Mouse (Mus musculus) adipocyte (in vitro differentiated cells): ENCODE measurements around the gene Sirt4.

Experiments used
- DNase-seq: peaks from one replicate; pipeline ENCODE4 v3.0.0-alpha.2; 2016; ENCODE audit warnings: low spot score

Sirt4 gene

DNA sequence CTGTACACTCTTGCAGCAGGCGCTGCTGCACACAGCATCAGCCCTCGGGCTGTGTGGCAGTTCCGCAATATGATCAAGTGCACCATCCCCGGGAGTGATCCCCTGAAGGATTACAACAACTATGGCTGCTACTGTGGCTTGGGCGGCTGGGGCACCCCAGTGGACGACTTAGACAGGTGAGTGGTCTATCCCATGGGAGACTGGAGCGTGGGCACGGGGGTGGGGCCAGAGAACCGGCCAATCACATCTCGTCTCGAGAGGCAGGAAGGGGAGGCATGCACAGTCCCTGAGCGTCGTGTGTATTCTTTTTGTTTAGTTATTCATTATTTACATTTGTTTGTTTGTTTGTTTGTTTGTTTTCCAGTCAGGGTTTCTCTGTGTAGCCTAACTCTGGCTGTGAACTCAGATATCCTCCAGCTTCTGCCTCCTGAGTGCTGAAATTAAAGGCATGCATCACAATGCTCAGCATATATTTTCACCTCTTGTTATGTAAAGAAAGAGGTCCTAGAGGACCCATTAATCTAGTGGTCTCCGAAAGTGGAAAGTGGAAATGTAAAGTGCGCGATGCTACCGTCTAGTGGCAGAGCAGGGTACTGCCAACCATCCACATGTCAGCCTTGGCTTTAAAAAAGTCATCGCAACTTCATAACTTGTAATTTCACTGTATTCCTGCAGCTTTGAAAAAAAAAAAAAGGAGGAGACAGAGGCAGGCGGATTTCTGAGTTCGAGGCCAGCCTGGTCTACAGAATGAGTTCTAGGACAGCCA lies 13.6 kb downstream of the Sirt4 start:
- DNase-seq, result peak; percentile 47

DNA sequence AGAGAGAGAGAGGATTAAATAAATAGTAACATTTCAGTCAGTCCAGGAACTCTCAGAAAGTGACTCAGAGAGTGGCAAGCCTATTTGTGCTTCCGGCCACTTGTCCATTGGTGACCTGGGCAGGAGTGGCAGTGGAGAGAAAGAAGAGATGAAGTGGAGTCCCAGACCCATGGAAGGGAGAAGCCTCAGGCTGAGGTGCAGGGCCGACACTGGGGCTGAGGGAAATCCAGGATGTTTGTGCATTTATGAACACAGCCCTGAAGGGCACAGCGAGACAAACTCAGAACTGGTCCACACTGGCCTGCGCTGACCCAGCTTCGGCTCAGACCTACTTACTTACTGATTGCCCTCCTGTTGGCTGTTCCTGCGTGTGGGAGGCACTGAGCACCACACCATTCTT lies 14.7 kb downstream of the Sirt4 start:
- no peak for DNase-seq

DNA sequence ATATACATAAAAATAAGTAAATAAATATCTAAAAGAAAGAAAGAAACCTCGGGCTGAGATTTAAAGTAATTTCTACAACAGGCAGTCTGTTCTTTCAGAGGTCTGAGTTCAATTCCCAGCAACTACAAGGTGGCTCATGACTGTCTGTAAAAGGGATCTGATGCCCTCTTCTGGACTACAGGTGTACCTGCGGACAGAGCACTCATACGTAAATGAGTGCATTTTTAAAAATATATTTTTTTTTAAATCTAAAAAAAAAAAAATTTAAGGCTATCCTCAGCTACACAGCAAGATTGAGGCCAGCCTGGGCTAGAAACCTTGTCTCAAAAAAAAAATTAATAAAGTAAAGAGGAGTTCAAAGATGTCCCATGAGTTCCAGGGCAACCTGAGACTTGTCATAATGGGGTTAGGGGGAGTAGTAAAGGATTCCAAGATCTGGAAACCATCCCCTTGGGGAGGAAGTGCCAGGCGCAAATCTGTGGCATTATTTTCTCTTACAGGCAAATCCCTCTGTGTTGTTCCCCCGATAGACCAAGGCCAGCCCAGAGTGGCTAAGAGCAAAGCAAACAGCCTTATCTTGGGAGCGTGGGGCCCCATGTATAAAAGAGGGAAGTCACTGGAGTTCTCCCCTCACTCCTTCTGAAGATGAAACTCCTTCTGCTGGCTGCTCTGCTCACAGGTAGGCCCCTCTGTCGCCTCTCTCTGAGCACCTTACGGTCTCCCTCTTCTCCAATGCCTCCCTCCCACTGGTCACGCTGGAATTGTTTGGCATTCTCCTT lies 18.7 kb downstream of the Sirt4 start, which contains the start of gene Pla2g1b:
Gene Pla2g1b, plus strand, starts transcription at position 621 of the 779 bp plus-strand sequence.
- DNase-seq, result no peak

DNA sequence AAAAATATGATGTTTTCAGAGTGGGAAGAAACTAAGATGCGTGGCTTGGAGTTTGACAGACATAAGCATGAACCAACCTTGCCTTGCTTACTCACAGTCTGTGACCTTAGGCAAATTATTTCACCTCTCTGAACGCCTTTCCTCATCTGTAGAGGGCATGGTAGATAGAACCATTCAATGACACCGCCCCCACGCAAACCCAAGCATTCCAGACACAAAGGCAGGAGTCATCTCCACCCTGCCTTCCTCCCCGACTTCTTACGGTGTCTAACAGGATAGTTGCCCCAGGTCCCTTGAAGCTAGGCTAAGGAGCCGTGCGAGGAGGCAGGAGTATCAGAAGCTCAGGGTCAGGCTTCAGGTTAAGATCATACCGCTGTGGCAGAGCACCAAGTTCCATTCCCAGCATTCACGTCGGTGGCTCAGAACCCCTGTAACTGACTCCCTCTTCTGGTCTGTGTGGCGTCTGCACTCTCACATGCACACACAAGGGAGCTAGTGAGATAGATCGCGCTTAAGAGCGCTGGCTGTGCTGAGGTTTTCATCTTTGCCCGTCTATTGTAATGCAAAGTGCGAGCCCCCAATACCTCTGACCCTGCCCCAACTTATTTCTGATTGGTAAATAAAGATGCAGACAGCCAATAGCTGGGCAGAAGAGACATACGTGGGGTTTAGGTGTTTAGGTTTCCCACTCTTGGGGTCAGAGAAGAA lies 20.0 kb downstream of the Sirt4 start:
- no peak for DNase-seq

DNA sequence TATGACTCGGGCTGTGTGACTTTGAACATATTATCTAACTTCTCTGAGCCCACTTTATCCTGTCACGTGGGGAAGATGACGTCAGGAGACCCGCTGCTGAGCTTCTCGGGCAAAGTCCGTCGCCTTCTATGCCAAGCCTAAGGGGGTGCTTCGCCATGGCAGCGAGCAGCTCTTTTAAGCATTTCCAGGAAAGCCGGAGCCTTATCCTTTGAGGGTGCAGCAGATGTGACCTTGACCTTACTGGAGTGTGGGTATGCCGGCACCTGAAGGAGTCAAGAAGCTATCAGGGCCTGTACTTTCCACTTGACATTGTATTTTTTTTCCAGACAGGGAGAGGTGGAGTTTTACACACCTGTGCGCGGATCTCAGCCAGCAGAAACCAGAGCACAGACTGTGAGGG lies 25.6 kb downstream of the Sirt4 start:
- DNase-seq, result no peak

DNA sequence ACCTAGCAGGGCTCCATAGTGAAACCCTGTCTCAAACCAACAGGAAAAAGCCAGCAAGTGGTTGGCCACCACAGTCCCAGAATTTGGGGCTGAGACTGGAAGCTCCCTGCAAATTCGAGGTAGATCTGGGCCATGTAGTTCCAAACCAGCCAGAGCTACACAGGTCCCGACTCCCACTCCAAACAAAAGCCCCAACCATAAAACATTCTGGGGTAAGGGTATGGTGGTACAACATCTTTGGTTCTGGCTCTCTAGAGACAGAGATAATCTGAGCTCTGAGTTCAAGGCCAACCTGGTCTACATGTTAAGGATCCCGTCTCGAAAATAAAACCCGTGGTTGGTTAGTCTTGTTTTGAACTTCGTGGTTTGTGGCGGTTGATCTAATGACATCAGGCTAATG lies 28.7 kb downstream of the Sirt4 start:
- DNase-seq, result no peak

DNA sequence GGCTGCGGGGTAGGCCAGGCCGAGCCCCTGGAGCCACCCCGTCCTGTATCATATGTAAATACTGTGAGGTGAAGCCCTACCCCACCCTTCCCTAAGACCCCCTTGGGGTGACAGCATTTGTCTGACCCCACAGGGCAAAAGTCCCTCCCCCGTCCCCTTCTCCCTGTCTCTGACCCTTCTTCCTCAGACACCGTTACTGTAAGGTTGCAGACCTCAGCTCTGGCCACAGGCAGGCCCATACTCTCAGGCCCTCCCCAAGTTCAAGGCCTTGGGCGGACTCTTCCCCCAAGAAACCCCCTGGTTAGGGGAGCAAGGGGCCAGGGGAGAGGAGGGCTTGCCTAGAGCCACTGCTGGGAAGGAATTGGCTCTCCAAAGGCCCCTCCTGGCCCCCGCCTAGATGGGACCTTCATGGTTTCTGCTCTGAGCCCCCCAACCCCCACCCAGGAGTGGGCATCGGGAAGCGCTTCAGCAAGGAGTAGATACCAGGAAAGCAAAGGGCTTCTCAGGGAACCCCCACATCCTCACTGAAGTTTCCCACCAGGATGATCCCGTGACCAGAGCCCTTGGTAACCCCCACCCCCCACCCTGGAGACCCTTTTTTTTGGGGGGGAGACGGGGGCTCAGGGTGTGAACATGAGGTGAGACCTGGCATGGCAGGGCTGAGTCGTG lies 30.0 kb downstream of the Sirt4 start:
- no peak for DNase-seq

DNA sequence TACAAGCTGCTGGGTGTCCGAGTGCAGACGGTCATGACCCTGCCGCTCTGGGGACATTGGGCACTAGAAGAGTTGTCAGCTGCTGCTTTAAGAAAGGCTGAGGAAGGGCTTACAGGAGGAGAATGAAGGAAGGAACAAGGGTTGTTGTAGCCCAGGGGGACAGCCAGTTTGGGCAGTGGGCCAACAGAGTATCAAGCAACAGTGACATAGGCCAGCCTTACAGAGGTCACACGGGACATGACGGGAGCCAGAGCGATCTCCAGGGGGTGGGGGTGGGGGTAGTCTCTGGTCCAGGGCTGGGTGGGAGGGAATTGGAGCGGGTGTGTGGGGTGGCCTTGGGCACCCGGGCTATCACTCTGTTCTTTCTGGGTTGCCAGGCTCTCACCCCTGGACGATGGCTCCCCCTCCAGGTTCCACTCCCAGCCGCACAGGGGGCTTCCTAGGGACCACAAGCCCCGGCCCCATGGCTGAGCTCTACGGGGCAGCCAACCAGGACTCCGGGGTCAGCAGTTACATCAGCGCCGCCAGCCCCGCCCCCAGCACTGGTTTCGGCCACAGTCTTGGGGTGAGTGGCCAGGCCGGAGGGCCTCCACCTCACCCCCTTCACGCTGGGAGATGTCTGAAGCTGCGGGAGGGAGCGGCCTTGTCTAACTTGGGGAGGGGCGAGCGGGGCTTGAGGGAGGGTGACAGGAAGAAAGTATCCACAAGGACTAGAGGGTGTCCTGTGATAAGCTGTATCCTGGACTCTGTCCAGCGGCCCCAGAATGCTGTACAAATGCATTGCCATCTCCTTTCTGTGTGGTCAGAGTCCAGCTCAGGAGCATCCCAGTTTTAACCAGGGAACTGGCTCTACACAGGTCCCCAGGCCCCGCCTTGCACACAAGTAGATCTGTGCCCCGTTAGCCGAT lies 33.9 kb downstream of the Sirt4 start:
- no peak for DNase-seq

DNA sequence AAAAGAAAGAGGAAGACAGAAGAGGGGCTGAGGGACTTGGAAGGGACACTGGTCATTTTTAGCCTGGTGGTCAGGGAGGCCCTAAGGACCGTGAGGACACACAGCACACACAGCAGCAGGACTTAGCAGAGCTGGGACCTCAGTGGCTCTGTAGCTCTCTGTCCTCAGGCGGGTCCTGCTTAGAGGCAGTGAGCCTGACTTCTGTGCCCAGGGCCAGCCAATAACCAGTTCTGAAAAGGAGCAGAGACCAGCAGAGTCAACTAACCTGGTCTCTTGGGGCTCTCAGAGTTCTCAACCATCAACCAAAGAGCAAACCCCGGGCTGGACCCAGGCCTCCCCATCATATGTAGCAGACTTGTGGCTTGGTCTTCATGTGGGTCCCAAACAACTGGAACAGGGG lies 35.3 kb downstream of the Sirt4 start:
- no peak for DNase-seq

DNA sequence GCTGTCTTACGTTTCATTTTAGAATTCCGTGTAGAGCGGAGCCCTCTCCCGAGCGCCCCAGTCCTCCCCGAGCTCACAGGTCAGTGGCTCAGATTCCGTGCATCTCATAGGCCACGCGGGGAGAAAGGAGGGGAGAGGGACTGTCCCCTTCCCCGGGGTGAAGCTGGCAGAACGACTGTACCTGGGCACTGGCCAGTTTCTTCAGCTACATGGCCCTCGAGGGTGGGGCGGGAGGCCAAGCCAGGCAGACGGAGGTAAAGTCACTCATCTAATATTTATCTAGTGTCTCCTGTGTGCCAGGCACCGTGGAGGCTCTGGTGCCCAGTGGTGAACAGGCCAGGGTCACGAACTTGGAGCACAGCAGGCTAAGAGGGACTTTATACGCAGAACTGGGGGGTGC lies 37.4 kb downstream of the Sirt4 start:
- DNase-seq, result no peak

DNA sequence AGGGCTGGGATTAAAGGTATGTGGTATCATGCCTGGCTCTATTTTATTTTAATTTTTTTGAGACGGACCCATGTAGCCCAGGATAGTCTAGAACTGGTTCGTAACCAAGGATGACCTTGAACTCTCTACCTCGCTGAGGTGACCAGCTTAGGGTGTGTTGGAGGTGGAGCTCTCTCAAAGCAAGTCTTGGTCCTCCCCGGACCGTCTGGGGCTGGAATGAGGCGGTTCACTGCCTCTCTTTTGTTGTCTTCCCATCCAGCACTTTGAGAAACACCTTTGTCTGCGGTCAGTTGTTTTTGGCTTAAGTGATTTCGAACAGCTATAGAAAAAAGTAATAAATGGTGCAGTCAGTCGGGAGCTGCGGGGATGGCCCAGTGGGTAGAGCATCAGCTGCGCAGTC lies 40.4 kb downstream of the Sirt4 start:
- no peak for DNase-seq

DNA sequence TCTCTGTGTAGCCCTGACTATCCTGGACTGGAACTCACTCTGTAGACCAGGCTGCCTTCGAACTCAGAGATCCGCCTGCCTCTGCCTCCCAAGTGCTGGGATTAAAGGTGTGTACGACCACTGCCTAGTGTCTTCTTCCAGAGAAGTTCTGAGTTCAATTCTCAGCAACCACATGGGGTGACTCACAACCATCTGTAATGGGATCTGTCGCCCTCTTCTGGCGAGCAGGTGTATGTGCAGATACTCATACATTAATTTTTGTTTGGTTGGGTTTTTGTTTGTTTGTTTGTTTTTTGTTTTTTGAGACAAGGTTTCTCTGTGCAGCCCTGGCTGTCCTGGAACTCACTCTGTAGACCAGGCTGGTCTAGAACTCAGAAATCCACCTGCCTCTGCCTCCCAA lies 41.9 kb downstream of the Sirt4 start:
- peak; percentile 25 for DNase-seq

DNA sequence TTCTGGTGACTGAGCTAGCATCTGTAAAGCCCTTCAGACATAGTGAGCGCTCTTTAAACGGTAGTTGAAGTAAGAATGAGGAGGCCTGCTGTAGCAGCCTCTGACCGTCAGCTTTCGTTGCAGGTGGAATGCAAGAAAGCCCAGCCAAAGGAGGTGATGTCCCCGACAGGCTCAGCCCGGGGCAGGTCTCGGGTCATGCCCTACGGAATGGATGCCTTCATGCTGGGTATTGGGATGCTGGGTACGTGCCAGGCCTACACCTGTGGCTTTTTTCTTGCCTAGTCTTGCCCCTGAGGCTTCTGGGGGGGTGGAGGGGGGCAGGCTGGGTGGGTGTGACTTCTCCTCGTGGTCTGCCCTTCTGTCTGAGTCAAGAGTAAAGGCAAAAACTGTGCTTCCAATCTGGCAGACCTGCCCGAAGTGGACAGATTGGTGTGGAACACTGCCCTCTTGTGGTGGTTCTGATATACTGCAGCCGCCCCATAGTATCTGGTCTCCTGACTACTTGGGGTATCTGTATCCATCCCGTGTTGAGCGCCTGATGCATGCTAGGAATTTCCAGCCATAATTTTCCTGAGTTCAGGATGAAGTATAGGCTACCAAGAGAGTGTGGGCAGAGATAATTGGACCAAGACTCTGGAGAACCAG lies 43.2 kb downstream of the Sirt4 start:
- peak; percentile 86 for DNase-seq

DNA sequence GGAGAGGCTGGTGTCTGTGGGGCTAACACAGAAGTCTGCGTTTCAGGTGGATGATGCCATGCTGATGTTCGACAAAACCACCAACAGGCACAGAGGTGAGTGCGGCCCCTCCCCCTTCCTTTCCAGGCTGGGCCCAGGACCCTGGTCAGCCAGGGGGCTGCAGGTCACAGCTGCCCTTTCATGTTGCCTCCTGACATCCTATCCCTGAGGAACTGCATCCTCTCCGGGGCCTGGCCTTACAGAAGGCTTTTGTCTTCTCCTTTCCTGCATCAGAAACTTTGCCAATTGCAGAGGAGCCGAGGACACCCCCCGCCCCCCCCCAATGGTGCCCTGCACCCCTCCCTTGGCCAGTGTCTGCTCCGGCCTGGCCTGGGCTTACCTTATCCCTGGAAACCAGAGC lies 45.9 kb downstream of the Sirt4 start:
- no peak for DNase-seq

DNA sequence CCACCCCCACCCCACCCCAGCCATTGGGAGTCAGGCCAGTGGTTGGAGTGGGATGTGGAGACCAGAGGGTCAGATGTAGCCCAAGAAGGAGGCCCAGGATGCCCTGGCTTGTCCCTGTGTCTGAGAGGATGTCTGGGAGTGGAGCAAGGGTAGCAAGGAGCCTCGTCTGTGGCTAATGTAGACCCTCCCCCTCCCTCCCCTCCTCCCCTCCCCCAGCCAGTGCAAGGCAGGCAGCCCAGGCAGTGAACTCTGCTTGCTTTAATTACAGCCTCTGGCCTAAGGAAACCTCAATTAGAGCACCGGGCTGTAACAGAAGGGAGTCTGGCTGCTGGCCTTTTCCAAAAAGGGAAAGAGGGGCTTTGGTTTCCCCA lies 46.6 kb downstream of the Sirt4 start:
- no peak for DNase-seq

DNA sequence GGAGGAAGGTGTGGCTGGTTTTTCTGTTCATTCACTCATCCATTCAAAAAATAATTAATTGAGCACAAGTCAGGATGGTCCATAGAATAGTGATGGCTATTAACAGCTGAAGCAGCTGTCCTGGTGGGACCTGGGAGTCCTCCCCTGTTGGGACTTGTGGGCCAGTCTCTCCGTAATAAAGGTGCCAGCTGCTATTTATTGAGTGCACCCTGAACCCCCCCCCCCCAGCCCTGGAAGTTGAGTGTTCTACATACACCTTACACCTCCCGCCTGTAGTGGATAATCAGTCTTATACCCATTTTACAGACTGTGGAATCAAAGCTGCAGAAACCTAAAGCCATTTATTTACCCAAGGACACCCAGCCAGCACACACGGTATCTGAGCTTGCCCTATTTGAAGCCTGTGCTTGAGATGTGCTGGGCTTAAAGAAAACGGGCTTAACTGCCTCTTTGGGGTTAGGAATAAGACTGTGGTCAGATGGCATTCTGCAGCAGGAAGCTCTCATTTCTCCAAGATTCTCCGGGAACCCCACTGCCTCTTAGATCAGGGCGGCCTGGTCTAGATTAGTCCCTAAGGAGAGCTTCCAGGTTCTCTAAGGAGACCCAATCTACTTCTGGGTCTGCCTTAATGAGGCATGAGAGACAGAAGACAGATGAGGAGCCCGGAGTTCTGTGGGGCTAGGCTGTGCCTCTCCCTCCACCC lies 47.1 kb downstream of the Sirt4 start:
- no peak for DNase-seq

DNA sequence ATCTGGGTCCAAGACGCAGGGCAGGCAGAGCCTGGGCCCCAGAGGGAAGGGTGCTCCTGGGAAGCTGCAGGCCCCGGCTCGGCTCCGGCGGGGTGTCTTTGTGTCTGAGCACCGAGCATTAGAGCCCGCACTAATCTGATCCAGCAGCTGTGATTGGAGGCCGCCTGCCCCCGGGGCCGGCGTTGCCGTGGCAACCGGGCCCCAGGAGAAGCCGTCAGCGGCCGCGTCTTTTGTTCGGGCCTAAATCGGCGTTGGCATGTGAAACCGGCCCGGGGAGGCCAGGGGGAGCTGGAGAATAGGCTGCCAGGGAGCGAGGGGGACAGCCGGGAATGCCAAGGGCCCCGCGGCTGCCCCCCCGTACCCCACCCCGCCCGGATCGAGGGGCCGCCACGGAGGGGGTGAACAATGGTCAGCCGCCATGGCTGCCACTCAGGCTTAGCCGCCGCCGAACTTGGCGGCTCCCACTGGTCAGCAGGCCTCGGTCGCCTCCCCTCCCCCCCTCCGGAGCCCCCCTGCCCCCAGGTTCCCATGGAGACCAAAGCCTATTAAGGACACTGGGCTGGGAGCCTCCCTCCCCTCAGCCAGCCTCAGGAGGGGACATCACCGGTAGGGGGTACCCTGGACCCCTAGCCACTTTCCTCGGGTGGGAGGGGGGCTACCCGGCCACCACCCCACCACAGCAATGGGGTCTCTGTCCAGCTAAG lies 48.0 kb downstream of the Sirt4 start:
- DNase-seq, result no peak

DNA sequence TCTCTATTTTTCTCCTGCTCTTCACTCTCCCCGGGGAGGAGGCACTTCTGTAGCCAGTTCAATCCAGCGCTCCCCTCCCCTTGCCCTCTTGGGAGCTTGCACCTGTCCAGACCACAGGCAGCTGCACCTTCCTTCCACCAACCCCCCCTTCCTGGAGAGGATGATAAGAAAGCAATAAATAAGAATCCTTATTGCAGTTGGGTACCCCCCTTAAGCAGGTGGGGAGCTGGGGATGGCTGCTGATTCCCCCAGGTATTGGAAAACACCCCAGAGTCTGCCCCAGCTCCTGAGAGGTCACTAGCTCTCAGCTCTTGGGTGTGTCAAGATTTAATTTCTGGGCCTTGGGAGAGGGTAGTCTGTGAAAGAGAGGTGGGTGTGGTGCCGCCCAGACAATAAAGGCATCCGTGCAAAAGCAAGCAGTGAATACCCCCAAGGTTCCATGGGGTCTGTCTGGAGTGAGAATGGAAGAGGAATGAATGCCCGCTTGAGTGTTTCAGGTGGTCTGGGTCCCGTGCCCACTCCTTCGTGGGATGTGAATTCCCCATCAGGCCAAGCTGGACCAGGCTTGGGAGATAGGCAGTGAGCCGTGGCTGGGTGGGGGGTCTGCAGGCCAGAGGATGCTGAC lies 48.7 kb downstream of the Sirt4 start:
- DNase-seq, result no peak
